Mouse (Mus musculus) MEL (cell line): ENCODE data around the gene Gm5346. TPM values are rescaled to one million over a fixed set of nuclear protein-coding genes. Genes with fewer than 3 reads are reported as not detected.
"Not testable (repeated sequence)": the region's sequence is repeated elsewhere in the genome, so short reads cannot be mapped to it uniquely, and the experiment has no call there.

Source experiments
- DNase-seq: peaks from one replicate; pipeline ENCODE4 v3.0.0; 2011; ENCODE audit warnings: low read depth, low spot score
- H3K27ac ChIP-seq: 2 replicates; pipeline ENCODE4 v1.5.1; 2012; ENCODE audit warnings: low read depth, mild to moderate bottlenecking, control low read depth, low read length, moderate library complexity; ENCODE audit not compliant: control insufficient read depth
- H3K27me3 ChIP-seq, 2 experiments: fragments of 150-350 bp in 1 of 2; sonication (generic) in 1 of 2; 2 replicates each; pipeline ENCODE4 v1.6.1; 2012; ENCODE audit warnings: low read length in 2 of 2, mild to moderate bottlenecking in 2 of 2, improper control_type of control experiment in 1 of 2, moderate library complexity in 1 of 2; ENCODE audit not compliant: insufficient read depth in 2 of 2, control insufficient read depth in 1 of 2
- H3K36me3 ChIP-seq, 2 experiments: 2 replicates each; pipeline ENCODE4 v1.6.1; 2012 to 2014; ENCODE audit warnings: low read length in 2 of 2, improper control_type of control experiment in 1 of 2, inconsistent platforms in 1 of 2, mild to moderate bottlenecking in 1 of 2; ENCODE audit not compliant: insufficient read depth in 2 of 2, control insufficient read depth in 1 of 2
- H3K4me1 ChIP-seq, 2 experiments: fragments of 150-350 bp in 1 of 2; sonication (generic) in 1 of 2; 2 replicates each; pipeline ENCODE4 v1.6.1; 2012; ENCODE audit warnings: low read length in 2 of 2, improper control_type of control experiment in 1 of 2, mild to moderate bottlenecking in 1 of 2; ENCODE audit not compliant: insufficient read depth in 2 of 2, control insufficient read depth in 1 of 2
- H3K4me3 ChIP-seq, 2 experiments: fragments of 150-350 bp in 1 of 2; sonication (generic) in 1 of 2; 2 replicates each; pipeline ENCODE4 v1.5.1; 2012; ENCODE audit warnings: low read depth in 2 of 2, low read length in 2 of 2, mild to moderate bottlenecking in 2 of 2, moderate library complexity in 2 of 2, control low read depth in 1 of 2, improper control_type of control experiment in 1 of 2; ENCODE audit not compliant: control insufficient read depth in 1 of 2, insufficient read depth in 1 of 2
- H3K79me2 ChIP-seq: 2 replicates; pipeline ENCODE4 v1.6.1; 2012; ENCODE audit warnings: mild to moderate bottlenecking, low read length, moderate library complexity; ENCODE audit not compliant: control insufficient read depth, poor library complexity, insufficient read depth
- H3K9ac ChIP-seq: 2 replicates; pipeline ENCODE4 v1.6.1; 2012; ENCODE audit warnings: low read depth, mild to moderate bottlenecking, control low read depth, low read length, moderate library complexity; ENCODE audit not compliant: control insufficient read depth, poor library complexity, severe bottlenecking
- H3K9me3 ChIP-seq: fragments of 150-350 bp; sonication (generic); replicated peaks from 2 replicates; pipeline ENCODE4 v1.6.1; 2012; ENCODE audit warnings: mild to moderate bottlenecking, low read length, improper control_type of control experiment, moderate library complexity; ENCODE audit not compliant: insufficient read depth
- polyA plus RNA-seq, 2 experiments: library from polyadenylated mRNA; stranded (reverse) in 1 of 2; unstranded in 1 of 2; fragments of >175 nt in 1 of 2; fragments of >200 nt in 1 of 2; gene quantifications; 2 replicates each; pipeline versions ENCODE4 v1.2.1 to v1.2.4; 2012; ENCODE audit warnings: low replicate concordance in 2 of 2, low read depth in 1 of 2; ENCODE audit not compliant: insufficient read length in 2 of 2, insufficient read depth in 1 of 2, missing spikeins in 1 of 2
- total RNA-seq: library from RNA; depleted of rRNA; stranded (reverse); fragments of 300-350 nt; gene quantifications from 2 replicates; pipeline ENCODE4 v1.2.3, GENCODE M21; 2012; rRNA removed

The Gm5346 gene
- total and polyA plus RNA-seq, 3 experiments = not detected

- not testable (repeated sequence) for H3K4me3 ChIP-seq, H3K9ac ChIP-seq, H3K4me1 ChIP-seq, H3K27me3 ChIP-seq, H3K27ac ChIP-seq, DNase-seq, H3K79me2 ChIP-seq, H3K36me3 ChIP-seq, H3K9me3 ChIP-seq
These were observed 50.5 kb downstream of the Gm5346 start, which contains the start of gene Adam26a for GRCm38 (mm10) chr8:43576607-43577006. TSS of gene Adam26a (minus strand) at chr8:43576707.

Other genes with a start within 250 kb of the Gm5346 start
- not detected in 2 replicates for gene Adam26b, start 99.2 kb downstream of the Gm5346 start, total RNA-seq
- gene Adam26b, start 99.2 kb downstream of the Gm5346 start, polyA plus RNA-seq = not detected
- not detected in 2 replicates for gene Adam26a, start 50.6 kb downstream of the Gm5346 start, total RNA-seq
- gene Adam26a, start 50.6 kb downstream of the Gm5346 start, polyA plus RNA-seq = not detected
- not detected in 2 replicates for gene Adam34, start 82.8 kb upstream of the Gm5346 start, total RNA-seq
- not detected for gene Adam34, start 82.8 kb upstream of the Gm5346 start, polyA plus RNA-seq